Mouse (Mus musculus) embryonic facial prominence, embryonic 12.5 days (tissue): ENCODE measurements around the gene Enpp6. TPM values are rescaled to one million over a fixed set of nuclear protein-coding genes. Genes with fewer than 3 reads are reported as not detected.

ENCODE experiments used
- ATAC-seq: fragments of 200-750 bp; cut with Nextera tagmentation; 2 replicates; pipeline ENCODE4 v1.8.0; 2017; ENCODE audit not compliant: insufficient number of reproducible peaks, insufficient read depth, low FRiP score, low TSS enrichment
- H3K27ac ChIP-seq: fragments of 300-500 bp; sonication (generic); 2 replicates; pipeline ENCODE4 v1.5.1; 2016; ENCODE audit warnings: mild to moderate bottlenecking
- H3K27me3 ChIP-seq: fragments of 300-500 bp; sonication (generic); 2 replicates; pipeline ENCODE4 v1.6.1; 2016; ENCODE audit warnings: mild to moderate bottlenecking, moderate library complexity
- H3K36me3 ChIP-seq: fragments of 300-500 bp; sonication (generic); 2 replicates; pipeline ENCODE4 v1.6.1; 2016; ENCODE audit warnings: mild to moderate bottlenecking
- H3K4me1 ChIP-seq: fragments of 300-500 bp; sonication (generic); 2 replicates; pipeline ENCODE4 v1.6.1; 2016
- H3K4me2 ChIP-seq: fragments of 300-500 bp; sonication (generic); replicated peaks from 2 replicates; pipeline ENCODE4 v1.6.1; 2016; ENCODE audit warnings: mild to moderate bottlenecking, moderate library complexity
- H3K4me3 ChIP-seq: fragments of 300-500 bp; sonication (generic); 2 replicates; pipeline ENCODE4 v1.5.1; 2016; ENCODE audit warnings: mild to moderate bottlenecking
- H3K9ac ChIP-seq: fragments of 300-500 bp; sonication (generic); 2 replicates; pipeline ENCODE4 v1.6.1; 2016; ENCODE audit warnings: mild to moderate bottlenecking, moderate library complexity
- H3K9me3 ChIP-seq: fragments of 300-500 bp; sonication (generic); 2 replicates; pipeline ENCODE4 v1.6.1; 2016; ENCODE audit warnings: mild to moderate bottlenecking, moderate library complexity
- WGBS: fragments of 180-500 bp; shearing (Covaris S2); methylation state at CpG from one replicate; pipeline ENCODE4 v1.1.7; 2016; 5-methylcytosine and 5-hydroxymethylcytosine counted together
- polyA plus RNA-seq: library from polyadenylated mRNA; unstranded; fragments of >200 nt; fragmentation: Nextera tagmentation; extraction: Ambion mirVana; gene quantifications from 2 replicates; pipeline ENCODE4 v1.2.1, GENCODE M21; 2016

Enpp6 gene
- polyA plus RNA-seq, 1 experiment from 2014 or later = 0.46 TPM

DNA sequence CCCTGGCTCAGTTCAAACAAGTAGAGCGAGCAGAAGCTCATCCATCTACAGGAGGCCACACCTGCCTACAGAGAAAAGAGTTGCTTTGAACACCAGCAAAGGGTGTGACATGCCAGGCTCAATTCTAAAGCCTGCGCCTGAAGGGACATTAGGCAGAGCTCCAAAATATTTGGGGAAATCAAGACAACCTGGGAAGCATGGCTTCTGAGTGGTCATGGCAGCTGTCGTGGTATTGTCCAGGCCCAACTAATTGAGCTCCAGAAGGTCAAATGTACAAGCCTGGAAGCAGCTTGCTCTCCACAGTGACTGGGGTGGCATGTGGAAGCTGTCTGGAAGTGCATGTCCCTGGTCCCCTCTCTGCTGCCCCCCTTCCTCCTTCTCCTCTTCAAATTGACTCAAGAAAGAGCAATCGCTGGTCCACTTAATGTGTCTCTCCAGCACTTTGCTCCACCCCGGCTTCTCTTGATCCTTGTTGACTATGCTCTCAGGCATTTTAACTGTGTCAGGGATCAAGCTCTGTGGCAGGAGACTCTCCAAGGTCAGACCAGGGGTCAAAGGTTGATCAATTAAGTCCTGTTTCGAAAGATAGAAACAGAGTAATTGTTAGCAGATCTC, 89.4 kb downstream of the Enpp6 start:
- Histone ChIP-seq H3K36me3 (no peaks in the 10 kb centered on the region), H3K4me1 (no peaks in the 10 kb centered on the region), H3K27ac (no peak overlapping the region), H3K9ac (no peak overlapping the region), H3K4me2 (no peak overlapping the region), H3K27me3 (no peaks in the 10 kb centered on the region), H3K9me3 (no peaks in the 10 kb centered on the region), H3K4me3 (no peak overlapping the region)
- ATAC-seq = no peak
- 41% methylated on average over 6 of the region's 6 CpGs for WGBS

DNA sequence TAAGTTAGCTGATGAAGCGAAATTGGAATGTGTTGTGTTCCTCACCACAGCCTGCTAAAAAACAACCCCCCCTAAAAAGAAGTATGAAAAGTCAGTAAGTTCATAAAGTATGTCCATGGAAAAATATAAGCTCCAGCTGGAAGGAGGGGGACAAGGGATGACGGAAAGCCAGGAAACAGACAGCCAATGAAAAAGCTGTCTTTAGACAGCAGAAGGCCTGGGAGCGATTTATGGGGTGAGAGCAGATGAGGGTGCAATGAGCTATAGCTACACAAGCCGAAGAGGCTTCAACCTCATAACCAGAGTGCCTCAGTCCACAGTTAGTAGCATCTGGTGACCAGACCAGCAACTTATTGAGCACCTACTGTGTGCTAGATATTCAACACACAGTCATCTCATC, 93.3 kb downstream of the Enpp6 start:
- H3K4me3 ChIP-seq = no peak overlapping the region
- H3K4me1 ChIP-seq = peaks cover 8% of the 10 kb centered on the region
- no peaks in the 10 kb centered on the region for H3K27me3 ChIP-seq
- no peak overlapping the region for H3K4me2 ChIP-seq
- no peak overlapping the region for H3K27ac ChIP-seq
- no peak for ATAC-seq
- H3K36me3 ChIP-seq = no peaks in the 10 kb centered on the region
- H3K9me3 ChIP-seq = no peaks in the 10 kb centered on the region
- WGBS = 68% methylated on average over 4 of the region's 4 CpGs
- H3K9ac ChIP-seq = no peak overlapping the region

DNA sequence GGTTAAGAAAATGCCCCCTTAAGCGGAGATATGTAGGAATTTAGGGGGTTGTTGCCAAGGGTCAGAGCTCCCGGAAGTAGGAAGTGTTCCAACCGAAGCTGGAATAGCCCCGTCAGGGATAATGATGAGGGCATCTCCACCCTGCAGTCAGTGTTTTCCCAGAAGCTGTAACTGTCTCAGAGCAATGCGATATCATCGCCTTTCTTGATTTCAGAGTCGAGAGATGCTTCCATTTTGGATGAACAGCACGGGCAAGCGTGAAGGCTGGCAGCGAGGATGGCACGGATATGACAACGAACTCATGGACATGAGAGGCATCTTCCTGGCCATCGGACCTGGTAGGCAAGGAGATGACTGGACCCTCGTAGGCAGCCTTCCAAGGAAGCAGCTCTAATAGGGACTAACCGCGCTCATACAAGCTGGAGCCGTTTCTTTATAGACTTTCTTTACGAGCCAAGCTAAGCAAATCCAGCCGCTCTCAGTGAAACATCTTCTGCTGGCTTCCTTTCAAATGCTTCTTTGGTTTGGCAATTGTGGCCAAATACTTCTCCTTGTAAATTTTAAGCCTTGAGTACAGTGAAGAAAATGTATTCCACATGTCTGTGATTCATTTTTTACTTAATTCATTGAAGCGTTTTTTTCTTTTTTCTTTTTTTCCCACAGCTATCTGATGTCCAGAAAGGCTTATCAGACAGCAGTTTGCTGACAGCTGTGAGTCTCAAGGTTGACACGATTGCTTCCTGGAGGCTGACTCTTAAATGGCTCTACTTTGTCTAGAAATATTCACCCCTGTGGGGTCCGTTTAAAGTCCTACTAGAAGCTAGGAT, 95.7 kb downstream of the Enpp6 start:
- H3K4me1 ChIP-seq = peaks cover 8% of the 10 kb centered on the region
- no peaks in the 10 kb centered on the region for H3K27me3 ChIP-seq
- no peak for ATAC-seq
- no peaks in the 10 kb centered on the region for H3K9me3 ChIP-seq
- H3K9ac ChIP-seq = no peak overlapping the region
- H3K36me3 ChIP-seq = no peaks in the 10 kb centered on the region
- no peak overlapping the region for H3K4me3 ChIP-seq
- WGBS = 69% methylated on average over 22 of the region's 22 CpGs
- no peak overlapping the region; the same call in 1 of the 2 replicates for H3K4me2 ChIP-seq
- H3K27ac ChIP-seq = peak overlapping the region; percentile 60; the same call in 1 of the 2 replicates

DNA sequence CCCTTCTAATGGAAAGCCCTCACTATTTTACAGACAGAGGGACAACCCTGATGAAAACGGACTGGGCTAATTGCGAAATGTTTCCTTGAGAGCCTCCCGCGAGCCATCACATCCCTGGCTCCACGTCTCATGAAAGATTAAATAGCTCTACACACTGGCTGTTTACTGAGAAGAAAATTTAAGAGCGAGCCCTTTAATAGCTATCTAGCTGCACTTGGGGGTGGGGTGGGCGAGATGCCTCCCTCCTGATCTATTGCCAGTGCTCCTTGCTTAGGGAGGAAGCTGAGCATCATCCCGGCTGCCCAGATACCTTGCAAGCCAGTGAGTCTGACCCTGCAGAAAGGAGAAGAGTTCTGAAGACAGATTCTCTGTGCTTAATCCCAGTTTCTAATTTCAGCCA, 103.3 kb downstream of the Enpp6 start:
- Histone ChIP-seq H3K36me3 (no peaks in the 10 kb centered on the region), H3K4me3 (no peak overlapping the region), H3K9me3 (no peaks in the 10 kb centered on the region), H3K4me2 (no peak overlapping the region), H3K4me1 (no peaks in the 10 kb centered on the region), H3K9ac (no peak overlapping the region), H3K27me3 (no peaks in the 10 kb centered on the region), H3K27ac (no peak overlapping the region)
- ATAC-seq = no peak
- WGBS = 78% methylated on average over 8 of the region's 8 CpGs

DNA sequence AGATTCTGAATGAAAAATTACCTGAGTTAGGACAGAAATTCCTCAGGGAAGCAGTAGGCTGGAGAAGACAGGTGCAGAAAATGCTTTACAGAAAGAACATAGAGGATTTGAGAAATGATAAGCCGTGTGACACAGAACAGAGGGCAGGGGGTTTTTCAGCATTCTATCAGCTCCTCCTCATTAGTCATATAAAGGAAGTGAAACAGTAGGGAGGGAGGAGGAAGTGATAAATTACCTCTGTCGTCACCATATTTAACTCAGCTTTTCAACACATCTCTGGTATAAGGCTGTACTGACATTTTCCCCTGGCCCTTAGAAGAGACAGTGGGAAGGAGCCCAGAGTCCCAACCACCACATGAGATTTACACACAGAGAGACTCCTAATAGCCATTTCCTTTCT, 118.9 kb downstream of the Enpp6 start:
- H3K4me1 ChIP-seq = no peaks in the 10 kb centered on the region
- no peak for ATAC-seq
- no peaks in the 10 kb centered on the region for H3K36me3 ChIP-seq
- H3K27ac ChIP-seq = no peak overlapping the region
- 51% methylated on average over 2 of the region's 2 CpGs for WGBS
- H3K4me2 ChIP-seq = no peak overlapping the region
- no peak overlapping the region for H3K4me3 ChIP-seq
- H3K9ac ChIP-seq = no peak overlapping the region
- no peaks in the 10 kb centered on the region; the same call in 1 of the 2 replicates for H3K27me3 ChIP-seq
- no peaks in the 10 kb centered on the region for H3K9me3 ChIP-seq

DNA sequence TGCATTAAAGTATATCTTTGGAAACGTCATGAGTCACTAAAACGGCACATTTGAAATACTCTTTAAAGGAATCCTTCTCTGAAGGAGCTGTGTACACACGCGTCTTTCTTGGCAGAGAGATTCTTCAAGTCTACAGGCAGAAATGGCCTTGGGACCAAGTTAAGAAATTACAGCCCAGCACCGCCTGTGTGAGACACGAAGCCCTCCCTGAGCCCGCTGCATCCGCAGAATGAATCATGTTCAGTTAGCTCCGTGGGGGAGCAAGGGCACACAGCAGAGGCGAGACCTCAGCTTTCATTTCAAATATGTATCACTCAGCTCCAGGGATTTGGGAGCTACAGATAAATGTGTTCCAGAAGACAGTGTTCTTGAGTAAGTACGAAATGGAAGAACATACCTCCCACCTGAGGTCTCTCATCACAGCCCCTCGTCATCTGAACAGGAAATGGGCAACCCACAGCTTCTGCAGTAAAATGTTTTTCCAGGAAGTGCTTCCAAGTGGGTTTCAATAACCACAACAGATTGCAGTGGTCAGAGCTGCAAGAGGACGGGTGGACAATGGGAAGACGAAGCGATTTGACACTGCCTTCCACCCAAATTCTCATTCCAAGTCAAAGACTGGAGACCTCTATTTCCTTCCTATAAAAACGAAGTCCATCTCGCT, 127.6 kb downstream of the Enpp6 start:
- Histone ChIP-seq H3K27ac (no peak overlapping the region), H3K4me2 (no peak overlapping the region), H3K9ac (no peak overlapping the region), H3K4me1 (peaks cover 3% of the 10 kb centered on the region; the same call in 1 of the 2 replicates), H3K9me3 (no peaks in the 10 kb centered on the region), H3K27me3 (no peaks in the 10 kb centered on the region), H3K4me3 (no peak overlapping the region), H3K36me3 (no peaks in the 10 kb centered on the region)
- 77% methylated on average over 17 of the region's 17 CpGs for WGBS
- no peak for ATAC-seq

DNA sequence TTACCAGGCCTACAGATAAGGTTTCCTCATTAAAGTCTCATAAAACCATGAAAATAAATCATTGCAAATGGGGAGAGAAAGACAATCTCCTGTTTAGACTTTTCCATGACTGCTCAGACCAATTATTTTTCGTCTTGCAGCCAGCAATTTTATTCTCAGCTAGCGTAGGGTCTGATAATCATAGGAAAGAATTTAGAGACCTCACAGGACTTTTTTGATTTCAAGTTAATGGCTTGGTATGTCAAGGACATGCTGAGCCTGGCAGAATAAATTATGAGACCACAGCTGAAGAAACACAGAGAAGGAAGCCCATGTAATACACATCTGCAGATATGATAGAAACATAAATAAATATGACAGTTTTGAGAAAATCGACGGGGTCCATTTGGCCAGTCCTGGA, 130.6 kb downstream of the Enpp6 start:
- H3K4me1 ChIP-seq = peaks cover 3% of the 10 kb centered on the region; the same call in 1 of the 2 replicates
- no peak overlapping the region for H3K4me3 ChIP-seq
- no peak overlapping the region for H3K9ac ChIP-seq
- no peaks in the 10 kb centered on the region for H3K27me3 ChIP-seq
- ATAC-seq = no peak
- no peak overlapping the region for H3K27ac ChIP-seq
- no peak overlapping the region for H3K4me2 ChIP-seq
- 60% methylated on average over 4 of the region's 4 CpGs for WGBS
- H3K36me3 ChIP-seq = no peaks in the 10 kb centered on the region
- no peaks in the 10 kb centered on the region for H3K9me3 ChIP-seq

DNA sequence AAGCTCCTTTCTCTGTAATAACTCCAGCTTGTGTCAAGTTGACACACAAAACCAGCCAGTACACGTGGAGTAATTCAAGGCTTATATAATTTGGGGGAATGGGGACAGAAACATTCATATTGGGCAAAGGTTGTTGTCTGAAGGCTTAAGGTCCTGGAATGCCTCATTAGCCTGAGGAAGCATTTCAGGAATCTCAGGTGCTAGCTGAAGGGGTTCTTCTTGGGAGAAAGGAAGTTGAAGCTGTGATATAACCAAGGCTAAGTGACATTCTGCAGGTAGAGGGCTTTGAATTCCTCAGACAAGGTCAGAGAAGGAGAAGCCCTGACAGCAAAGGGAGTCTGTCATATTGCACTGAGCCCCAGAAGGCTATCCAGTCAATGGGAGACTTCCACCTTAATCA, 133.2 kb downstream of the Enpp6 start:
- Histone ChIP-seq H3K9me3 (no peaks in the 10 kb centered on the region), H3K9ac (no peak overlapping the region), H3K36me3 (no peaks in the 10 kb centered on the region), H3K4me2 (no peak overlapping the region), H3K27ac (no peak overlapping the region), H3K27me3 (no peaks in the 10 kb centered on the region), H3K4me3 (no peak overlapping the region), H3K4me1 (no peaks in the 10 kb centered on the region)
- 57% methylated on average over 1 of the region's 1 CpGs for WGBS
- ATAC-seq = no peak

DNA sequence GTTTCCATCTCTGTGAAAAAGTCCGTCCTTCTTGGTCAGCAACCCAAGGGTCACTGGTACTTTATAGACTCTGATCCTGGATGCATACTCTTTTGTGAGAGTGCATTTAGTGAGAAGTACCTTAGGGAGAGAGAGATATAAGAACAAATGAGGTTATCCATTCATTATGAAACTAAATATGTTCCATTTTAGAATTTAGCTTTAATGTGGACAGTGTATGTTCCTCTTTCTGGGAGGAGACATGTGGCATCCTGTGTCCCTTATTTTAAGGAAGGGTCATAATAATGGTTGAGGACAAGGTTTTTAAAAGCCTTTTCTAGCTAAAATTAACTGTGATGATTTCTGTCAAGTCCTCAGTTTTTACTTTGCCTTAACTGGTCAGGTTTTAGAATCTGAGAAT, 142.2 kb downstream of the Enpp6 start:
- Histone ChIP-seq H3K4me1 (no peaks in the 10 kb centered on the region; the same call in 1 of the 2 replicates), H3K4me3 (no peak overlapping the region), H3K9me3 (no peaks in the 10 kb centered on the region), H3K27me3 (no peaks in the 10 kb centered on the region), H3K4me2 (no peak overlapping the region), H3K9ac (no peak overlapping the region), H3K36me3 (no peaks in the 10 kb centered on the region), H3K27ac (no peak overlapping the region)
- 90% methylated on average over 1 of the region's 1 CpGs for WGBS
- no peak for ATAC-seq

DNA sequence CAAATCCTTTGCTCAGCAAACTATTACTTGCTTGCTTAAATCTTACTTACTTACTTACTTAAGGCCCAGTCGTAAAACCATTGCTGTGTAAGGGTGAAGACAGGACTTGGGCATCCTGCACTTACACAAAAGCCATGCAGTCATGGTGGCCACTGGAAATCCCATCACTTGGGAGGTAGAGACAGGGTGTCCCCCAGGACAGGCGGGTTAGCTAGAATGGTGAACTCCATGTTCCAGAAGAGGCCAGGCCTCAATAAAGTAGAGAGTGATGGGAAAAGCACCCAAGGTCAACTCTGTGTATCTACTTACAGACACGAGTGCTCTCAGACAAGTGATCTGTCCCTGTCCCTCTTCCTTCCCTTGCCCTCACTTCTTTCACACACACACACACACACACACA, 146.7 kb downstream of the Enpp6 start:
- H3K27ac ChIP-seq = no peak overlapping the region
- H3K9me3 ChIP-seq = no peaks in the 10 kb centered on the region
- no peaks in the 10 kb centered on the region for H3K27me3 ChIP-seq
- no peaks in the 10 kb centered on the region for H3K36me3 ChIP-seq
- no peak overlapping the region for H3K9ac ChIP-seq
- no peak overlapping the region for H3K4me2 ChIP-seq
- peaks cover 17% of the 10 kb centered on the region; the same call in 1 of the 2 replicates for H3K4me1 ChIP-seq
- no peak for ATAC-seq
- no peak overlapping the region for H3K4me3 ChIP-seq
- 83% methylated on average over 3 of the region's 3 CpGs for WGBS

DNA sequence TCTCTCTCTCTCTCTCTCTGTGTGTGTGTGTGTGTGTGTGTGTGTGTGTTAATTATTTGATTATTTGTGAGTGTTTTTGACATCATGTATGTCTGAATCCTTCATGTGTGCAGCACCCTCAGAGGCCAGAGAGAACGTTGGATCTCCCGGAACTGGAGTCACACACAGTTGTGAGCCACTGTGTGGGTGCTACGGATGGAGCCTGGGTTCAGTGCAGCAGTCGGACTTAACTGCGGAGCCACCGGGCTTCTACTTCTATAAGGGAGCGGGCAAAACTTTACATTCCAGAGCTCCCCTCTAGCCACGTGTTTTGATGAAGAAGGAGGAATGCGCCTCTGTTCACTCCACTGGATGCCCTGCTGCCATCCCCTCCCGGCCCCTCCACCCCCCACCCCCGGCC, 148.0 kb downstream of the Enpp6 start:
- 0 out of 2 replicates have a peak overlapping the region, but pooled peaks have one; percentile 25 for H3K4me3 ChIP-seq
- H3K9me3 ChIP-seq = no peaks in the 10 kb centered on the region
- 0 out of 2 replicates have a peak, but pooled peaks have one; percentile 35 for ATAC-seq
- H3K9ac ChIP-seq = no peak overlapping the region
- H3K4me1 ChIP-seq = peaks cover 17% of the 10 kb centered on the region; the same call in 1 of the 2 replicates
- no peak overlapping the region for H3K27ac ChIP-seq
- peak overlapping the region; percentile 53 for H3K4me2 ChIP-seq
- H3K27me3 ChIP-seq = no peaks in the 10 kb centered on the region
- no peaks in the 10 kb centered on the region for H3K36me3 ChIP-seq
- WGBS = 15% methylated on average over 11 of the region's 11 CpGs
